ENCODE assay signal across 8 mouse cellular contexts in the genomic region with DNA sequence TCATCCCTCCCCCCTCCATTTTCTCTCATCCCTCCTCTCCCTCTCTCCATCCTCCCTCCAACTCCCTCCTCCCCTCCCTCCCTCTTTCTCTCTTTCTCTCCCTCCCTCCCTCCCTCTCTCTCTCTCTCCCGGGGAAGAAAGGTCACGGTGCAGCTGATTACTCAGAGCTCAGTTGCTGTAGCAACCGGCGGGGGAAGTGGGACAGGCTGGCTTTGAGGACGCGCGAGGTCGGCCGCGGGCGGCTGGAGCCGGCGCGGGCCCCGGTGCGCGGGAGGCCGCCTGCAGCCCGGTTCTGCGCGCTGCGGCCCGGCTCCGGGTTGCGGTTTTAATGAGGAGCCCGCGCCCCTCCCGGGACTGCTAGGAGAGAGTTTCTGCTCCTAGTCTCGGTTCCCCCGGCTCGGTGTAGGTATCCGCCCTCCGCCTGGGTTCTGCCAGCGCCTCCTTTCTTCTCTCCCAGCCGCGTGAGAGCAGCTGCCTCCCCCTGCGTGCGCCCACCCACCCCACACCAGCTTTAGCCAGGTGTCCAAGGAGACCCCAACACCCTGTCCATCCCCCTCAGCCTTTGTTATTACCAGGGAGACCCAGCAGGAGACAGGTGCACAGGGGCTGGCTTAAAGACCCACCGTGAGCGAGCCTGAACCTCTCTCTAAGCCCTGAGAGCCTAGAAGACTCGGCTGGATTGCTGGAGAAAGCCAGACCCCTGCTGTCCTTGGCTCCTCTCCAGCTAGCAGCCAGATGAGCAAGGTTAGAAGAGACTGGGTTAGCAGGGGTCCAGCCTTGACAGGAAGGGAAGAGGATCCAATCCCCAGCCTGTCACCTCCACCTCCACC.
DNase-seq lines count a peak whose midpoint lies in the region; ATAC-seq and TF ChIP-seq lines count a peak whose summit lies in the region.

No protein-coding gene starts in this region.

- no peak for TF ChIP-seq CTCF in E14TG2a.4 (conservative IDR thresholded peaks at IDR 0.05; ENCODE audit: low read length)

- DNase-seq in forelimb bud, embryonic 11.5 days (ENCODE audit: low read depth, low spot score): peak; percentile 93
- DNase-seq in layer of hippocampus, postnatal 10 days (ENCODE audit: low spot score in 2 of 2): peak; percentile 72 to 81
- DNase-seq in lung, postnatal 14 days: peak; percentile 79
- peak; percentile 86 for DNase-seq in ovary, postnatal 36 days (ENCODE audit: low spot score)
- peak; percentile 83 for DNase-seq in thymus, postnatal 14 days

- H3K9me3 ChIP-seq in E14TG2a.4 (ENCODE audit: low read length): peaks cover 3% of the 10 kb centered on the region; the same call in 1 of the 2 replicates

- H3K36me3 ChIP-seq in E14TG2a.4 (ENCODE audit: insufficient read depth, low read length): no peaks in the 10 kb centered on the region

- H3K4me3 ChIP-seq in E14TG2a.4 (replicated peaks; ENCODE audit: low read length): peak overlapping the region; percentile 72

- H3K27me3 ChIP-seq in E14TG2a.4 (ENCODE audit: insufficient read depth, low read length): peaks cover 40% of the 10 kb centered on the region

- H3K4me1 ChIP-seq in E14TG2a.4 (replicated peaks; ENCODE audit: low read depth, low read length): peaks cover 65% of the 10 kb centered on the region

- peak; percentile 72 for ATAC-seq in cerebellum, adult (ENCODE audit: insufficient number of reproducible peaks, low FRiP score, low TSS enrichment)
- peak; percentile 37 to 41; a peak in 3 of 4 replicates for ATAC-seq in hematopoietic stem cell, adult 5-6 weeks (replicated peaks in 1 of 2; ENCODE audit: insufficient read depth in 1 of 2, low FRiP score in 2 of 2, low TSS enrichment in 1 of 2, low read depth in 1 of 2, poor library complexity in 2 of 2, severe bottlenecking in 2 of 2)

Comparison
In these comparisons a context has a peak if more than half of its experiments do, and no peak if none do; other contexts are left out.
1. Peak in every context shown above with its lines: DNase-seq, ATAC-seq and H3K4me3 ChIP-seq.